In genomic region chr13:28844495-28844894, GRCm38 (mm10) we compare ENCODE assay signal across 10 mouse cellular contexts.
DNase-seq lines count a peak whose midpoint lies in the region; ATAC-seq and TF ChIP-seq lines count a peak whose summit lies in the region.
"Had no signal": no experiment of that assay in that cellular context is flagged by ENCODE, and none has a peak within 500 bp of the region (broad histone marks: within the 10 kb centered on the region; RNA-seq: fewer than 3 reads in every experiment).

No protein-coding gene starts in this region.

- WGBS in forebrain, embryonic 11.5 days = 38% methylated on average over 3 of the region's 3 CpGs
- 58% methylated on average over 3 of the region's 3 CpGs for WGBS in forebrain, postnatal 0 days
- 60% methylated on average over 3 of the region's 3 CpGs for WGBS in embryonic facial prominence, embryonic 14.5 days
- WGBS in limb, embryonic 13.5 days = 83% methylated on average over 3 of the region's 3 CpGs

- DNase-seq in forebrain, embryonic 11.5 days (ENCODE audit: low spot score) = no peak
- no peak for DNase-seq in forebrain, postnatal 0 days
- DNase-seq in Muller cell, postnatal 12 days (ENCODE audit: inconsistent ontology term) = peak; percentile 89
- DNase-seq in embryonic facial prominence, embryonic 14.5 days (ENCODE audit: low spot score) = peak; percentile 50
- DNase-seq in layer of hippocampus, postnatal 14 days (ENCODE audit: low spot score in 2 of 2) = no peak
- no peak for DNase-seq in cerebellum, adult 9-11 months
- DNase-seq: cerebellum, postnatal 25 days had no signal

- no peaks in the 10 kb centered on the region for H3K27me3 ChIP-seq in forebrain, embryonic 11.5 days (ENCODE audit: control insufficient read depth, insufficient read depth, low read length)
- H3K27me3 ChIP-seq in forebrain, postnatal 0 days (ENCODE audit: insufficient read depth, low read length) = no peaks in the 10 kb centered on the region
- no peaks in the 10 kb centered on the region for H3K27me3 ChIP-seq in embryonic facial prominence, embryonic 14.5 days (replicated peaks; ENCODE audit: control insufficient read depth, insufficient read depth, low read length)
- no peaks in the 10 kb centered on the region for H3K27me3 ChIP-seq in limb, embryonic 13.5 days

- H3K36me3 ChIP-seq in forebrain, embryonic 11.5 days (ENCODE audit: control insufficient read depth, insufficient read depth, low read length) = no peaks in the 10 kb centered on the region
- no peaks in the 10 kb centered on the region for H3K36me3 ChIP-seq in forebrain, postnatal 0 days (ENCODE audit: insufficient read depth)
- H3K36me3 ChIP-seq in embryonic facial prominence, embryonic 14.5 days (ENCODE audit: control insufficient read depth, insufficient read depth, low read length) = no peaks in the 10 kb centered on the region
- no peaks in the 10 kb centered on the region for H3K36me3 ChIP-seq in limb, embryonic 13.5 days

- H3K9ac ChIP-seq in forebrain, embryonic 11.5 days (ENCODE audit: low read length) = no peak overlapping the region
- H3K9ac ChIP-seq in forebrain, postnatal 0 days = no peak overlapping the region
- H3K9ac ChIP-seq in embryonic facial prominence, embryonic 14.5 days (ENCODE audit: low read depth, low read length) = no peak overlapping the region
- no peak overlapping the region for H3K9ac ChIP-seq in limb, embryonic 13.5 days

- peaks cover 12% of the 10 kb centered on the region for H3K4me1 ChIP-seq in forebrain, embryonic 11.5 days (replicated peaks; ENCODE audit: control insufficient read depth, insufficient read depth, low read length)
- peaks cover 11% of the 10 kb centered on the region for H3K4me1 ChIP-seq in forebrain, postnatal 0 days (ENCODE audit: insufficient read depth)
- H3K4me1 ChIP-seq in embryonic facial prominence, embryonic 14.5 days (ENCODE audit: control insufficient read depth, insufficient read depth, low read length) = peaks cover 23% of the 10 kb centered on the region
- peaks cover 39% of the 10 kb centered on the region for H3K4me1 ChIP-seq in limb, embryonic 13.5 days

- no peak overlapping the region for H3K4me2 ChIP-seq in forebrain, embryonic 11.5 days (ENCODE audit: low read depth, low read length, severe bottlenecking)
- no peak overlapping the region for H3K4me2 ChIP-seq in forebrain, postnatal 0 days (ENCODE audit: low read depth)
- no peak overlapping the region for H3K4me2 ChIP-seq in embryonic facial prominence, embryonic 14.5 days (ENCODE audit: low read depth, low read length)
- no peak overlapping the region for H3K4me2 ChIP-seq in limb, embryonic 13.5 days (replicated peaks)

- no peak for TF ChIP-seq CTCF in forebrain, postnatal 0 days (IDR thresholded peaks at IDR 0.05; ENCODE audit: low read depth)

- H3K4me3 ChIP-seq in forebrain, embryonic 11.5 days (ENCODE audit: low read depth, low read length) = no peak overlapping the region
- no peak overlapping the region for H3K4me3 ChIP-seq in forebrain, postnatal 0 days (ENCODE audit: low read depth, low read length)
- no peak overlapping the region for H3K4me3 ChIP-seq in embryonic facial prominence, embryonic 14.5 days (ENCODE audit: low read depth, low read length)
- H3K4me3 ChIP-seq in limb, embryonic 13.5 days = no peak overlapping the region

- H3K9me3 ChIP-seq in forebrain, embryonic 11.5 days (ENCODE audit: control insufficient read depth, low read length) = no peaks in the 10 kb centered on the region
- H3K9me3 ChIP-seq in forebrain, postnatal 0 days (ENCODE audit: low read length) = no peaks in the 10 kb centered on the region
- H3K9me3 ChIP-seq in embryonic facial prominence, embryonic 14.5 days (ENCODE audit: control insufficient read depth, low read length) = no peaks in the 10 kb centered on the region
- no peaks in the 10 kb centered on the region for H3K9me3 ChIP-seq in limb, embryonic 13.5 days

- peak; percentile 56; the same call in 1 of the 2 replicates for ATAC-seq in forebrain, embryonic 11.5 days (replicated peaks; ENCODE audit: low FRiP score)
- ATAC-seq in forebrain, postnatal 0 days = no peak
- peak; percentile 54; the same call in 1 of the 2 replicates for ATAC-seq in embryonic facial prominence, embryonic 14.5 days (ENCODE audit: low read depth)
- no peak for ATAC-seq in limb, embryonic 13.5 days (ENCODE audit: low FRiP score, low read depth)
- ATAC-seq in CD4-positive, CD25-positive, alpha-beta regulatory T cell, adult 4 months = no peak
- ATAC-seq: lung, postnatal 0 days had no signal

- peak overlapping the region; percentile 25; the same call in 1 of the 2 replicates for H3K27ac ChIP-seq in forebrain, embryonic 11.5 days (ENCODE audit: low read depth, low read length)
- no peak overlapping the region for H3K27ac ChIP-seq in forebrain, postnatal 0 days (ENCODE audit: low read depth, low read length)
- 0 out of 2 replicates have a peak overlapping the region, but pooled peaks have one; percentile 18 for H3K27ac ChIP-seq in embryonic facial prominence, embryonic 14.5 days (replicated peaks; ENCODE audit: low read depth, low read length)
- peak overlapping the region; percentile 65; the same call in 1 of the 2 replicates for H3K27ac ChIP-seq in limb, embryonic 13.5 days

Comparison
In these comparisons a context has a peak if more than half of its experiments do, and no peak if none do; other contexts are left out.
1. ATAC-seq: peak in forebrain, embryonic 11.5 days (single experiment) and embryonic facial prominence, embryonic 14.5 days (single experiment); none in forebrain, postnatal 0 days (single experiment), limb, embryonic 13.5 days (single experiment) and CD4-positive, CD25-positive, alpha-beta regulatory T cell, adult 4 months (single experiment).
2. DNase-seq: peak in Muller cell, postnatal 12 days (single experiment) and embryonic facial prominence, embryonic 14.5 days (single experiment); none in forebrain, embryonic 11.5 days (single experiment), forebrain, postnatal 0 days (single experiment), layer of hippocampus, postnatal 14 days (0 of 2) and cerebellum, adult 9-11 months (single experiment).